Mouse (Mus musculus): Measurements from ENCODE around the gene Usp48. TPM values are rescaled to one million over a fixed set of nuclear protein-coding genes. Genes with fewer than 3 reads are reported as not detected.

Gene Usp48
- polyA plus RNA-seq, 1 experiment from 2014 or later: 72.4 TPM

- Histone ChIP-seq H3K4me1 (peaks cover 59% of the 10 kb centered on the region), H3K27me3 (ENCODE audit: low read depth, poor library complexity, severe bottlenecking) (peaks cover 12% of the 10 kb centered on the region), H3K27ac (replicated peaks) (no peak overlapping the region), H3K4me3 (no peak overlapping the region), H3K36me3 (no peaks in the 10 kb centered on the region), H3K9me3 (replicated peaks) (no peaks in the 10 kb centered on the region)
- DNase-seq (ENCODE audit: low spot score): no peak
- WGBS: 91% methylated on average over 5 of the region's 5 CpGs
Observed at GRCm38 (mm10) chr4:137703077-137703476, 109.5 kb downstream of the Usp48 start.

GRCm38 (mm10) chr4:137704561-137704960 lies 111.0 kb downstream of the Usp48 start:
- H3K4me3 ChIP-seq: no peak overlapping the region
- no peak for DNase-seq (ENCODE audit: low spot score)
- 53% methylated on average over 2 of the region's 2 CpGs for WGBS

GRCm38 (mm10) chr4:137705379-137705778 lies 111.8 kb downstream of the Usp48 start:
- Histone ChIP-seq H3K4me3 (no peak overlapping the region), H3K27me3 (ENCODE audit: low read depth, poor library complexity, severe bottlenecking) (peaks cover 35% of the 10 kb centered on the region), H3K36me3 (no peaks in the 10 kb centered on the region), H3K9me3 (replicated peaks) (no peaks in the 10 kb centered on the region), H3K27ac (replicated peaks) (peak overlapping the region; percentile 49), H3K4me1 (peaks cover 44% of the 10 kb centered on the region)
- no peak for DNase-seq (ENCODE audit: low spot score)
- WGBS: 83% methylated on average over 5 of the region's 5 CpGs

More at GRCm38 (mm10) chr4:137704561-137704960, 111.0 kb downstream of the Usp48 start:
- Histone ChIP-seq H3K36me3 (no peaks in the 10 kb centered on the region), H3K9me3 (replicated peaks) (no peaks in the 10 kb centered on the region), H3K27me3 (ENCODE audit: low read depth, poor library complexity, severe bottlenecking) (peaks cover 27% of the 10 kb centered on the region), H3K4me1 (peaks cover 49% of the 10 kb centered on the region), H3K27ac (replicated peaks) (peak overlapping the region; percentile 49)

GRCm38 (mm10) chr4:137706510-137706909 lies 113.0 kb downstream of the Usp48 start:
- no peak overlapping the region for H3K4me3 ChIP-seq
- DNase-seq (ENCODE audit: low spot score): no peak
- H3K36me3 ChIP-seq: no peaks in the 10 kb centered on the region
- no peaks in the 10 kb centered on the region for H3K9me3 ChIP-seq (replicated peaks)
- peaks cover 39% of the 10 kb centered on the region for H3K4me1 ChIP-seq
- WGBS: 78% methylated on average over 7 of the region's 7 CpGs
- peaks cover 39% of the 10 kb centered on the region for H3K27me3 ChIP-seq (ENCODE audit: low read depth, poor library complexity, severe bottlenecking)
- peak overlapping the region; percentile 80 for H3K27ac ChIP-seq (replicated peaks)

DNA sequence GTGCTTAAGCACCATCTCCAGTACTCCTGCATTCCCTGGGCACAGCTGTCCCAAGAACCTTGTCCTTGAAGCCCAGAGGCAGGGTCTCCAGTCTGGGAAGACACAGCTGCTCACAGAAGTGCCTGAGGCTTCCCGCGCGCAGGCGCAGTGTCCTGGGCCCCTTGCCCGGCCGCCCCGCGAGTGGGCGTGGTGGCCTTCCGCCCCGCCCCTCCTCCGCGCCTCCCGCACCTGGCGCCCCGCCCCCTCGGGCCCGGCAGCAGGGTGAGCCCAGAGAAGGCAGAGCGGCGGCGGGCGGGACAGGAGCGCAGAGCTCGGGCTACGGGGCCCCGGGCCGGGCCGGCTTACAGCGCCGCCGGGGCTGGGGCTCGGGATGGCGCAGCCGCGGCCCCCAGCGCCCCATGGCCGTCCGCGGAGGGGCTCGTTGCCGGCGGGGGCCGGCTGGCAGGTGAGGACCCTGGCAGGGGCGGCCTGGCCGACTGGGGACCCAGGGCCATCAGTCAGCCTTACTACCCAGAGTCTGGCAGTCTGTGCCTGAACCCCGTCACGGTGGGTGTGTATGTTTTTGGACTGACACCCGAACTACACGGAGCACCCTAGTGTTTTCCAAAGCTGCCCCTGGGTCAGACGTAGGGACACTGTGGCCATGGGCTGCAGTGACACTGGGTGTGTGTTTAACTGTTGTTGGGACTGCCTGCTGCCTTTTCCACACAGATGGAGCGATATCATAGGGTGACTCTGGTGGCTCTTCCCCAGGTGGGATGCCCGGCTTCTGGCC lies 113.8 kb downstream of the Usp48 start:
- peaks cover 39% of the 10 kb centered on the region for H3K27me3 ChIP-seq (ENCODE audit: low read depth, poor library complexity, severe bottlenecking)
- peak overlapping the region; percentile 66 for H3K4me3 ChIP-seq
- 4% methylated on average over 52 of the region's 52 CpGs for WGBS
- DNase-seq (ENCODE audit: low spot score): peak; percentile 92
- H3K9me3 ChIP-seq (replicated peaks): no peaks in the 10 kb centered on the region
- peaks cover 40% of the 10 kb centered on the region for H3K4me1 ChIP-seq
- H3K36me3 ChIP-seq: no peaks in the 10 kb centered on the region
- H3K27ac ChIP-seq (replicated peaks): peak overlapping the region; percentile 80

Other genes starting within 250 kb of the Usp48 start
- 605 and 627 TPM in 2 replicates for gene Cdc42, start 236.0 kb upstream of the Usp48 start, polyA plus RNA-seq (2016; fragmentation: Nextera tagmentation; extraction: Ambion mirVana)
- not detected in 2 replicates for gene Cela3a, start 184.0 kb upstream of the Usp48 start, polyA plus RNA-seq (2016; fragmentation: Nextera tagmentation; extraction: Ambion mirVana)
- gene Cela3b, start 163.2 kb upstream of the Usp48 start, polyA plus RNA-seq (2016; fragmentation: Nextera tagmentation; extraction: Ambion mirVana): not detected in 2 replicates
- gene 1700013G24Rik, start 140.5 kb upstream of the Usp48 start, polyA plus RNA-seq (2016; fragmentation: Nextera tagmentation; extraction: Ambion mirVana): not detected in 2 replicates
- gene Hspg2, start 125.0 kb upstream of the Usp48 start, polyA plus RNA-seq (2016; fragmentation: Nextera tagmentation; extraction: Ambion mirVana): 11.6 and 15.3 TPM in 2 replicates
- not detected in 2 replicates for gene Ldlrad2, start 19.2 kb upstream of the Usp48 start, polyA plus RNA-seq (2016; fragmentation: Nextera tagmentation; extraction: Ambion mirVana)
- 4.5 and 6.0 TPM in 2 replicates for gene Rap1gap, start 71.0 kb downstream of the Usp48 start, polyA plus RNA-seq (2016; fragmentation: Nextera tagmentation; extraction: Ambion mirVana)
- gene Alpl, start 202.6 kb downstream of the Usp48 start, polyA plus RNA-seq (2016; fragmentation: Nextera tagmentation; extraction: Ambion mirVana): 34.2 and 38.6 TPM in 2 replicates